In the genomic region with DNA sequence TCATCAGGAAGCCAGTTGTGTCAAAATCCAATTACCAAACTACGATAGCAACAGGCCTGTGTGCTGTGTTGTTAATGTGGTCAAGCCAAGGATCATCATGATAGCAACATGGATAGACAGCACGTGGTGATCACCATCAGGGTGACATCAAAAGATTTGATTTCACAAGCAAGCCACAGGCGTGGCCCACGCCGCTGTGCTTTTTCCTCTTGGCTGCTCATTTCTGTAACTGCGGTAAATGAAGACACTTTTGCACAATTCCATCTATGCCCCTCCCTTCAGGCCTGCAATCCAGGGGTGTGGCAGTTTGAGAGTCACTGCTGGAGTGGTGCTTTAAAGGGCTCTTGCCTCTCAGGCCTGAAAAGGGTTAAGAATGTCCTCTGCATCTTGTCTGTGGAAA, we compare ENCODE assay signal across 20 mouse cellular contexts. TPM values are rescaled to one million over a fixed set of nuclear protein-coding genes. Genes with fewer than 3 reads are reported as not detected.
A peak's percentile ranks its signal among the peaks of the same experiment; 100 is the strongest.
DNase-seq lines count a peak whose midpoint lies in the region; ATAC-seq and TF ChIP-seq lines count a peak whose summit lies in the region.
"Had no signal": no experiment of that assay in that cellular context is flagged by ENCODE, and none has a peak within 500 bp of the region (broad histone marks: within the 10 kb centered on the region; RNA-seq: fewer than 3 reads in every experiment).

No protein-coding gene starts in this region.

- no peak overlapping the region for H3K4me2 ChIP-seq in midbrain, postnatal 0 days (ENCODE audit: low read depth, low read length, poor library complexity, severe bottlenecking)
- H3K4me2 ChIP-seq: forebrain, embryonic 12.5 days; heart, embryonic 15.5 days; kidney, embryonic 15.5 days; liver, embryonic 15.5 days had no signal

- H3K9me3 ChIP-seq in midbrain, postnatal 0 days (ENCODE audit: low read length): no peaks in the 10 kb centered on the region
- H3K9me3 ChIP-seq: forebrain, embryonic 12.5 days; heart, embryonic 15.5 days; kidney, embryonic 15.5 days; liver, embryonic 15.5 days had no signal

- H3K4me1 ChIP-seq in midbrain, postnatal 0 days (ENCODE audit: insufficient read depth, low read length): no peaks in the 10 kb centered on the region
- H3K4me1 ChIP-seq: forebrain, embryonic 12.5 days; liver, embryonic 15.5 days had no signal

- 90% methylated on average over 6 of the region's 6 CpGs for WGBS in midbrain, postnatal 0 days

- H3K36me3 ChIP-seq in midbrain, postnatal 0 days (ENCODE audit: insufficient read depth, low read length): no peaks in the 10 kb centered on the region
- H3K36me3 ChIP-seq: forebrain, embryonic 12.5 days; heart, embryonic 15.5 days; kidney, embryonic 15.5 days; liver, embryonic 15.5 days had no signal

- no peak overlapping the region for H3K27ac ChIP-seq in midbrain, postnatal 0 days (ENCODE audit: low read depth, low read length)
- H3K27ac ChIP-seq: forebrain, embryonic 12.5 days; heart, embryonic 15.5 days; kidney, embryonic 15.5 days; liver, embryonic 15.5 days had no signal

- no peak for TF ChIP-seq CTCF in midbrain, postnatal 0 days (IDR thresholded peaks at IDR 0.05)

- no peak overlapping the region for H3K4me3 ChIP-seq in midbrain, postnatal 0 days (ENCODE audit: low read depth, low read length)
- H3K4me3 ChIP-seq: forebrain, embryonic 12.5 days; heart, embryonic 15.5 days; kidney, embryonic 15.5 days; liver, embryonic 15.5 days; megakaryocyte, embryonic 14.5 days had no signal

- no peaks in the 10 kb centered on the region for H3K27me3 ChIP-seq in midbrain, postnatal 0 days (ENCODE audit: insufficient read depth, low read length)
- H3K27me3 ChIP-seq: forebrain, embryonic 12.5 days; kidney, embryonic 15.5 days; liver, embryonic 15.5 days had no signal

- peak; percentile 19 to 30 for DNase-seq in lung, adult 18-20 months
- DNase-seq in lung, postnatal 14 days: no peak
- DNase-seq in monocyte, adult 2 months (ENCODE audit: low read depth in 1 of 2, low spot score in 2 of 2): peak; percentile 72 to 86
- DNase-seq in midbrain, postnatal 0 days (ENCODE audit: low spot score): no peak
- no peak for DNase-seq in kidney, adult 11 months
- DNase-seq: adrenal gland, postnatal 10 days; cerebellum, adult 2 months; gastrocnemius, postnatal 25 days; heart, postnatal 4 days; kidney, postnatal 4 days; midbrain, embryonic 14.5 days; thymus, postnatal 25 days had no signal

- no peak overlapping the region for H3K9ac ChIP-seq in midbrain, postnatal 0 days (replicated peaks; ENCODE audit: low read length, poor library complexity, severe bottlenecking)
- H3K9ac ChIP-seq: heart, embryonic 15.5 days; kidney, embryonic 15.5 days; liver, embryonic 15.5 days had no signal

- peak; percentile 90 for ATAC-seq in granulocyte monocyte progenitor cell, adult 5-6 weeks (replicated peaks; ENCODE audit: poor library complexity, severe bottlenecking)
- ATAC-seq in frontal cortex, adult (ENCODE audit: low TSS enrichment): no peak
- no peak for ATAC-seq in midbrain, postnatal 0 days (ENCODE audit: low FRiP score)
- ATAC-seq: hindbrain, embryonic 16.5 days had no signal

RNA-seq across cellular contexts. Expression of gene Pabpc1l, which starts 15.7 kb away (rescaled TPM):
- not detected in 2 replicates for total RNA-seq in granulocyte monocyte progenitor cell, adult 5-6 weeks (2014; fragmentation: Nextera tagmentation)
- not detected in 2 replicates for total RNA-seq in granulocyte monocyte progenitor cell, adult 5-6 weeks (2017)
- 0.22 TPM in 1 of 2 replicates, not detected in the other for total RNA-seq in midbrain, postnatal 0 days (2014; rRNA removed)
- polyA plus RNA-seq in midbrain, postnatal 0 days (2015; fragmentation: Nextera tagmentation; extraction: Ambion mirVana): 2.0 and 2.8 TPM in 2 replicates

RNA-seq across cellular contexts. Expression of gene Stk4, which starts 29.2 kb away (rescaled TPM):
- total RNA-seq in granulocyte monocyte progenitor cell, adult 5-6 weeks (2014; fragmentation: Nextera tagmentation): 132 and 145 TPM in 2 replicates
- total RNA-seq in granulocyte monocyte progenitor cell, adult 5-6 weeks (2017): 123 and 133 TPM in 2 replicates
- 24.6 and 28.3 TPM in 2 replicates for total RNA-seq in midbrain, postnatal 0 days (2014; rRNA removed)
- 11.1 and 13.7 TPM in 2 replicates for polyA plus RNA-seq in midbrain, postnatal 0 days (2015; fragmentation: Nextera tagmentation; extraction: Ambion mirVana)

RNA-seq across cellular contexts. Expression of gene Tomm34, which starts 30.0 kb away (rescaled TPM):
- total RNA-seq in granulocyte monocyte progenitor cell, adult 5-6 weeks (2014; fragmentation: Nextera tagmentation): 58.6 and 64.2 TPM in 2 replicates
- 41.7 and 51.4 TPM in 2 replicates for total RNA-seq in granulocyte monocyte progenitor cell, adult 5-6 weeks (2017)
- 32.4 and 34.7 TPM in 2 replicates for total RNA-seq in midbrain, postnatal 0 days (2014; rRNA removed)
- 45.3 and 46.7 TPM in 2 replicates for polyA plus RNA-seq in midbrain, postnatal 0 days (2015; fragmentation: Nextera tagmentation; extraction: Ambion mirVana)

RNA-seq across cellular contexts. Expression of gene Ywhab, which starts 46.2 kb away (rescaled TPM):
- 125 and 137 TPM in 2 replicates for total RNA-seq in granulocyte monocyte progenitor cell, adult 5-6 weeks (2014; fragmentation: Nextera tagmentation)
- 64.1 and 69.6 TPM in 2 replicates for total RNA-seq in granulocyte monocyte progenitor cell, adult 5-6 weeks (2017)
- 160 and 223 TPM in 2 replicates for total RNA-seq in midbrain, postnatal 0 days (2014; rRNA removed)
- 649 and 656 TPM in 2 replicates for polyA plus RNA-seq in midbrain, postnatal 0 days (2015; fragmentation: Nextera tagmentation; extraction: Ambion mirVana)

Comparison
In these comparisons a context has a peak if more than half of its experiments do, and no peak if none do; other contexts are left out.
1. DNase-seq: peak in lung, adult 18-20 months (2 of 2) and monocyte, adult 2 months (2 of 2); none in lung, postnatal 14 days (single experiment), midbrain, postnatal 0 days (single experiment) and kidney, adult 11 months (single experiment).